28 mouse cellular contexts compared by ENCODE assay signal in genomic region chr10:117539532-117539931, GRCm38 (mm10).
"Had no signal": no experiment of that assay in that cellular context is flagged by ENCODE, and none has a peak within 500 bp of the region (broad histone marks: within the 10 kb centered on the region; RNA-seq: fewer than 3 reads in every experiment).

No protein-coding gene starts in this region.

- H3K4me1 ChIP-seq: embryonic facial prominence, embryonic 12.5 days; forebrain, embryonic 13.5 days; forebrain, embryonic 15.5 days had no signal

- H3K9ac ChIP-seq: embryonic facial prominence, embryonic 12.5 days; embryonic facial prominence, embryonic 13.5 days; embryonic facial prominence, embryonic 15.5 days; forebrain, embryonic 12.5 days; forebrain, embryonic 13.5 days; forebrain, embryonic 15.5 days; forebrain, postnatal 0 days had no signal

- H3K36me3 ChIP-seq: embryonic facial prominence, embryonic 10.5 days; embryonic facial prominence, embryonic 12.5 days; embryonic facial prominence, embryonic 13.5 days; embryonic facial prominence, embryonic 15.5 days; forebrain, embryonic 10.5 days; forebrain, embryonic 12.5 days; forebrain, embryonic 15.5 days had no signal

- H3K4me2 ChIP-seq: embryonic facial prominence, embryonic 12.5 days; embryonic facial prominence, embryonic 13.5 days; embryonic facial prominence, embryonic 15.5 days; forebrain, embryonic 12.5 days; forebrain, embryonic 13.5 days; forebrain, embryonic 15.5 days had no signal

- H3K9me3 ChIP-seq: embryonic facial prominence, embryonic 10.5 days; embryonic facial prominence, embryonic 12.5 days; embryonic facial prominence, embryonic 13.5 days; embryonic facial prominence, embryonic 15.5 days; forebrain, embryonic 10.5 days; forebrain, embryonic 12.5 days; forebrain, embryonic 13.5 days; forebrain, embryonic 15.5 days had no signal

- H3K4me3 ChIP-seq: embryonic facial prominence, embryonic 10.5 days; embryonic facial prominence, embryonic 12.5 days; embryonic facial prominence, embryonic 13.5 days; embryonic facial prominence, embryonic 15.5 days; erythroblast, embryonic 14.5 days; forebrain, embryonic 10.5 days; forebrain, embryonic 12.5 days; forebrain, embryonic 13.5 days; forebrain, embryonic 15.5 days; gastrocnemius, adult 2 months; heart, adult 2 months had no signal

- DNase-seq: cerebellum, adult 8-10 months; cerebellum, adult 9-10 months; cerebellum, adult 9-11 months; cerebellum, postnatal 10 days; cerebellum, postnatal 14 days; cerebellum, postnatal 25 days; cerebellum, postnatal 36 days; embryo, embryonic 11 days; forebrain, postnatal 0 days; gastrocnemius, adult 2 months; gastrocnemius, postnatal 10 days; gastrocnemius, postnatal 14 days; gastrocnemius, postnatal 25 days; gastrocnemius, postnatal 36 days; heart, adult 11 months; heart, adult 18-20 months; heart, adult 2 months had no signal

- H3K27ac ChIP-seq: embryonic facial prominence, embryonic 10.5 days; embryonic facial prominence, embryonic 12.5 days; embryonic facial prominence, embryonic 13.5 days; embryonic facial prominence, embryonic 15.5 days; forebrain, embryonic 10.5 days; forebrain, embryonic 12.5 days; forebrain, embryonic 13.5 days; forebrain, embryonic 15.5 days; gastrocnemius, adult 2 months; heart, adult 2 months had no signal

- ATAC-seq: forebrain, embryonic 13.5 days; forebrain, embryonic 14.5 days; forebrain, embryonic 15.5 days; forebrain, embryonic 16.5 days; forebrain, postnatal 0 days had no signal

- H3K27me3 ChIP-seq: embryonic facial prominence, embryonic 12.5 days; embryonic facial prominence, embryonic 13.5 days; embryonic facial prominence, embryonic 15.5 days; forebrain, embryonic 12.5 days; forebrain, embryonic 13.5 days; forebrain, embryonic 15.5 days had no signal
